Mouse (Mus musculus) cerebellum, postnatal 14 days (tissue): ENCODE results near the gene Gnb2.

Source experiments
- DNase-seq, 2 experiments: peaks; one replicate each; pipeline ENCODE4 v3.0.0; 2021; ENCODE audit warnings: mixed read lengths in 2 of 2

The Gnb2 gene

GRCm38 (mm10) chr5:137533117-137533827 lies at the start of gene Gnb2, which contains the start of gene Epo:
Gnb2 (minus strand) TSS chr5:137533510.
Epo (minus strand) TSS chr5:137533242.
- peak; percentile 99 to 100 for DNase-seq

DNA sequence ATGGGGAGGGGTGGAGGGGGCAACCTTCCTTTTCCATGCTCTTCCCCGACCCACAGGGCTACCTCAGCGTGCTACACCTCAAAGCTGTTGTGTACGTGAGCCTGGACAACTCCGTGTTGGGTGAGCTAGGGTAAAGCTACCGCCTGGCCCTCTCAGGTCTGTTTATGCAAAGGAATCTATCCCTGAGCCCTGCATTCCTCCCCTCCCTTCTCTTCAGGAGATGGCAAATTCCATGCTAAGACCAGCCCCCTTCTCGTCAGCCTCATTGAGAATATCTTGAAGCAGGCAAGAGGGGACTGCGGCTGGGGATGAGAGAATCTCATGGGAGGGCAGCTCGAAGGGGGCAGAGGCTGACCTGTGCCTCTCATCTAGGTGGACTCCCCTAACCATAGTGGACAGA lies 49.4 kb upstream of the Gnb2 start:
- no peak for DNase-seq

DNA sequence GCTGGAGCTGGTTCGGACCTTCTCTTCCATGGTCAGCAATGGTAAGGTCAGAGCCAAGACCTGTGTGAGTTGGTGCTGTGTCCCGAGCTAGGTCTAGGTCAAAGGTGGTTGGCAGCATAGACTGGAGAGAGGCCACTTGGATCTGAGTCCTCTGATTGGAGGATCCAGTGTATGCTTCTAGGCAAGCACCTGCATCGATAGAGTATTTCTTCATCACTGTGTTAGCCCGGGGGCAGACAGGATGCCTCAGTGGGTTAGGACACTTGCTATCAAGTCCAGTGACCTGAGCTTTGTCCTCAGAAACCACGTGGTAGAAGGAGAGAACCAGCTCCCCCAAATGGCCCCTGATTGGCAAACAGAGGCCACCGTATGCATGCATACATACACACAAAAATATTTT lies 46.9 kb upstream of the Gnb2 start:
- no peak for DNase-seq

GRCm38 (mm10) chr5:137574470-137574901 lies 41.2 kb upstream of the Gnb2 start:
- peak; percentile 69 to 76 for DNase-seq

DNA sequence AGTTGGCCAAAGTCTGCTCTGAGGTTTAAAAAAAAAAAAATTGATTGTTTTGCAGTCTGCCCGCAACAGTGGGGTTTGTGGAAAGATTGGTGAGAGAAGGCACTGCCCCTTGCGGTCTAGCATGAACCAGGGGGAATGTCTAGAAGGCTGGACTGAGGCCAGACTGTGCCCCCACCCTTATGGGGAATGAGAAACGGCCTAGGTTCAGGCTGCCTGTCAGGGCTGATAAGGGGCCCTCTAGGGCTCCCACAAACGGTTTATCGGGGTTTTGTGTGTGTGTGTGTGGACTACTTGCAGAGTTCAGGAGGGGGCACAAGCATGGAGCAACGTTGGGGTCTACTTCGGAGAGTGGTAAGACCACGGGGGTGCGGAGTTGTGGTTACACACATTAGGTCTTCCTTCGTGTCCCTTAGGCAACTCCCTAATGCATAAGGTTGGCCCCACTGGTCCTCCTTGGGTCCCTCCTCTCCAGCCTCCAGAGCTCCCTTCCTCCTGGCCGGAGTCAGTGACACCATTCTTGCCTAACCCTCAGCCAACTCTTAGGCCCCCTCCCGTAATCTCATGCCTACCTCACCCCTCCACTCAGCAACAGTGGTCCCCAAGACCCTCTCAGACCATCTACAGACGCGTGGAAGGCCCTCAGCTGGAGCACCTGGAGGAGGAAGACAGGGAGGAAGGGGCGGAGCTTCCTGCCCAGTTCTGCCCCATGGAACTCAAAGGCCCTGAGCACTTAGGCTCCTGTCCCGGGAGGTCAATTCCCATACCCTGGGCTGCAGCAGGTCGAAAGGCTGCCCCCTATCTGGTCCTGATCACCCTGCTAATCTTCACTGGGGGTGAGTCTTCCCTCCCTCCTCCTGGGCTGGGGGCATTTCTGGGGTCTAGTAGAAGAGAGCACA lies 37.6 kb upstream of the Gnb2 start:
- no peak for DNase-seq

DNA sequence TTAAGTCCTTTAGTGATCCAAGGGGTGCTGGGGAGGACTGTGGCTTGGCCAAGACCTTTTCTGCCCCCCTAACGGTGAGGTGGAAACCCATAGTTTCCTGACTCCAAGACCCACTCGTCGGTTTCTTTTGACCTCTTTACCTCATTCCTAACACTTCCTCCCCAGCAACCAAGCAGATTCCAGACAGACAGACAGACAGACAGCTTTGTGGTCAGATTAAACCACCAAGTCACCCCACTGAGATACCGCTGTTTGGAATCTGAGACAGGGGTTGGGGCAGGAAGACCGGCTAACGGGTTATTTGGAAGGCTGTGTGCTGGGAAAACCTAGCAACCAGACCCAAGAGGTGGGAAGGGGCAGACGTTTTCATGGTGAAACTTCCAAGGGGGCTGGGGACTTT lies 36.9 kb upstream of the Gnb2 start:
- DNase-seq, result no peak

DNA sequence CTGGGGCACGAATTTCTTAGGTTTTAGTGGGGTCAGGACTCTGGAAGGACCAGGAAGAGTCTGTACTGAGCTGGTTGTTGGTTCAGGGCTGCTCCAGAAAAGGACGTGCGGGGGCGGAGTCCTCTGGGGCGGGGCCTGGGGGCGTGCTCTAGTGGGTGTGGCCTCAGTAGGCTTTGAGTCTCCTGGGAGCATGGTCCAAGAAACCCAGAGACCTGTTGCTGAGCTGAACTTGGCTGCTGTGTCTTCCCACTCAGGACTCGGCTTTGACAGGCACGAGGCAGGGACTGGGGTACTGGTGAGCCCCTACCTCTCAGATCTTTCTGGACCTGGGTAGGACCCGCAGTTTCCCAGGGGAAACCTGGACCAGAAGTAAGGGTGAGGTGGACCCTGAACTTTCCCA lies 36.4 kb upstream of the Gnb2 start, which contains the start of gene Tfr2:
Gene Tfr2 (plus strand): TSS at position 176 of the 400 bp plus-strand sequence.
- DNase-seq, result no peak

- DNase-seq, result no peak
Observed at GRCm38 (mm10) chr5:137569031-137569430, 35.7 kb upstream of the Gnb2 start.

DNA sequence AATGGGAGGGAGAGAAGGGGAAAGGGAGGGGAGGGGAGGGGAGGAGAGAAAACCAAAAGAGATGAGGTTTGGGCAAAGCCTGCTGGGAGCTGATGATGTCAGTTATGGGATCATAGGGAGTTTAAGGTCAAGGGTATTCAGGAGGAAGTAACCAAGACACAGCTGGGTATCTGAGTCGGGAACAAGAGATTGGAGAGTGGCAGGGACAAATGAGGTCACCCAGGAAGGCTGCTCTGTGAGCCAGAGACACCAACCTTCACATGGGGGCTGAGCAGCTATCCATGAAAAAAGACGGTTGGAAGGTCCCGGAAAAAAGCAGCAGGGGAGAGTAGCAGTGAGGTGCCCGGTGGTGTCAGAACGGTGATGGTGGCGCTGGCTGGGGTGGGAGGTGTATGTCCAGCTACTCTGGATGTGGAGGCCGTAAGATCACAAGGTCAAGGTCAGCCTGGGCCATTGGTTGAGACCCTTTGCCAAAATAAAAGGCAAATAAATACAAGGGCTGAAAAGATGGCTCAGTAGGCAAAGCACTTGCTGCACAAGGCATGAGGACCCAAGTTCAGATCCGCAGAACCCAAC lies 35.0 kb upstream of the Gnb2 start:
- DNase-seq, result no peak

- DNase-seq, result no peak
Observed at GRCm38 (mm10) chr5:137566416-137566815, 33.1 kb upstream of the Gnb2 start.

DNA sequence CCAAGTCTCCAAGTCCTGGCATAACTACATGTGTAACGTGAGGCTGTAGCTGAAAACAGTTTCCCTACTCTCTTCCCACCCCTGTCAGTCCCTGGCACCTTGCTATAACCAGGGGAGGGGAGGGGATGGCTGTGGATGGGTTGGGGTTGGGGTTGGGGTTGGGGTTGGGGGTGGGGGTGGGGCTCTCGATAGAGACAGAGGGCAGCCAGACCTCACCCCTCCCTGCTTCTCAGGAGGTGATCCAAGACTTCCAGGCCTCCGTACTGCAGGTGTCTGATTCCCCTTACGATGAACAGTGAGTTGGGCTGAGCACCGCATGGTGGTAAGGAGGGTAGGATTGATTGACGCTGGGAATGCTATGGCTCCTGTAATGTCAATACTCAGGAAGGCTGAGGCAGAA lies 32.4 kb upstream of the Gnb2 start:
- no peak for DNase-seq

- no peak for DNase-seq
Observed at GRCm38 (mm10) chr5:137562965-137563364, 29.7 kb upstream of the Gnb2 start.

- DNase-seq, result peak in 1 of 2 experiments; percentile 6
Observed at GRCm38 (mm10) chr5:137561556-137561955, 28.2 kb upstream of the Gnb2 start.

DNA sequence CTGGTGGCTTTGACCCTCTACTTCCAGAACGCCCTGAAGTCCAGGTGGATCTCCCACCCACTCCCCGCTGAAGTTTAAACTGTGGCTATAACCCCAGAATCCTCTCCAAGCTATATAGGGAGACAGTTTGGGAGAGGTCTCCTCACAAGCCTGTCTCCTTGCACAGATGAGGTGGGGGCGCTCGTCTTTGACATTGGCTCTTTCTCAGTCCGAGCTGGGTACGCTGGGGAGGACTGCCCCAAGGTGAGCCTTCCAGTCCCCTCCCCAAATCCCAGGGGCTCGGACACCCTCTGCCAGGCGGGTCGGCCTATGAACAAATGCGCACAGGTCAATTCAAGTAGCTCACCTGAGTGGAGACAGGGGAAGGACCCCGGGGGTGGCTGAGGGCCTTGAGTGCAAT lies 20.6 kb upstream of the Gnb2 start:
- DNase-seq, result no peak

DNA sequence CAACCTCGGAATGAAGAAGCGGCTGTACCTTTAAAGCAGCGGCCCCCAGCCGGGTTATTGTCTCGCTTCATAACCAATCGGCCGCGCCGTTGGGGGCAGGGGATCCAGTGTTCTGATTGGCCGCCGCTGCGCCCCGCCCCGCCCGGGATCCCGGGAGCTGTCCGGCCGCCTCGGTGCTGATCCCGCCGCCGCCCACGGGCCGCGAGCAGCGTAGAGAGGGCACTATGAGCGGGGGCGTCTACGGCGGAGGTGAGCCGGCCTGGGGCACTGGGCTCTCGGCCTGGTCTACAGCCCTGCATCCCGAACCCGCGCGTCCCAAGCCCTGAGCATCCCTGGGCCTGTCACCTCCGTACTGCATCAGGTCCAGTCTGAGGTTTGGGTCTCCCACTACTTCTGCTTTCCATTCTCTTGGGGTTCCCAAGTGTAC lies 20.1 kb upstream of the Gnb2 start, which contains the start of gene Actl6b:
Gene Actl6b (plus strand): TSS at position 107 of the 427 bp plus-strand sequence.
- DNase-seq, result peak; percentile 99

- DNase-seq, result no peak
Observed at GRCm38 (mm10) chr5:137553000-137553399, 19.7 kb upstream of the Gnb2 start.

DNA sequence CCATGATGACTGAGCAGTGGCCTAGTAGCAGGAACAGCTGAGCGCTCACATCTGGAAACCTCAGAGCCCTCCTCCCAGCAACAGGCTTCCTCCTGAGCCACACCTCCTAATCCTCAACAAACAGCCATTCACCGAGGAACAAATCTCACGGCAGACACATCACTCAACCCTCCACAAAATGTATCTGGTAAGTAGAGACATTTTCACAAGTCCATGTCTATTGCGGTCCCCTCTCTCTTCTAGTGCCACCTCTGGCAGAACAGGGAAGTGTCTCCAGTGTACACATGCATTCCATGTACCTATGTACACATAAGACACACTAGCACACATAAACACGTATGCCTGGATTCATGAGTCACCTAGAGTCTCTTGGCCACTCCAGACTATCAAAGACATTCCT lies 17.8 kb upstream of the Gnb2 start:
- DNase-seq, result peak in 1 of 2 experiments; percentile 68

DNA sequence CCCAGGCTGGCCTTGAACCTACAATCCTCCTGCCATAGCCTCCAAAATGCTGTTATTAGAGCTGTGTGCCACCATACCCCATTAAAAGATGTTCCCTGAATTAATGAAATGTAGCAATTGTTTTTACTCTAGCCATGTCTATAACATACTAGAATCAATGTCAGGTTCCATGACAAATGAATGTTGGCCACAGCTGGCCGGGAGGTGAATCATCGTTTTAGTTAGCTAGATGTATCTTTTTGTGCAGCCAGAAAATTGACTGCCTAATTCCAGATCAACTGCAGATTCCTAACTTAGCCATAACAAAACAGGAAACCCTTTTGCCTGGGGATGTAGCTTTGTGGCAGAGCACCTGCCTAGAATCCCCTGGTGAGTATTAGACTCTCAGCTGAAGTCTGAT lies 16.5 kb upstream of the Gnb2 start:
- no peak for DNase-seq

- DNase-seq, result peak in 1 of 2 experiments; percentile 31
Observed at GRCm38 (mm10) chr5:137545596-137545995, 12.3 kb upstream of the Gnb2 start.

- no peak for DNase-seq
Observed at GRCm38 (mm10) chr5:137544926-137545325, 11.6 kb upstream of the Gnb2 start.

- peak; percentile 84 to 88 for DNase-seq
Observed at GRCm38 (mm10) chr5:137541768-137542540, 8.6 kb upstream of the Gnb2 start.

- DNase-seq, result no peak
Observed at GRCm38 (mm10) chr5:137540991-137541390, 7.7 kb upstream of the Gnb2 start.
